Mouse (Mus musculus): Measurements from ENCODE around the gene Fbxl13. TPM values are rescaled to one million over a fixed set of nuclear protein-coding genes. Genes with fewer than 3 reads are reported as not detected.

Fbxl13 gene
- total RNA-seq, 2 experiments from 2014 or later = 0.16 to 0.30 TPM

DNA sequence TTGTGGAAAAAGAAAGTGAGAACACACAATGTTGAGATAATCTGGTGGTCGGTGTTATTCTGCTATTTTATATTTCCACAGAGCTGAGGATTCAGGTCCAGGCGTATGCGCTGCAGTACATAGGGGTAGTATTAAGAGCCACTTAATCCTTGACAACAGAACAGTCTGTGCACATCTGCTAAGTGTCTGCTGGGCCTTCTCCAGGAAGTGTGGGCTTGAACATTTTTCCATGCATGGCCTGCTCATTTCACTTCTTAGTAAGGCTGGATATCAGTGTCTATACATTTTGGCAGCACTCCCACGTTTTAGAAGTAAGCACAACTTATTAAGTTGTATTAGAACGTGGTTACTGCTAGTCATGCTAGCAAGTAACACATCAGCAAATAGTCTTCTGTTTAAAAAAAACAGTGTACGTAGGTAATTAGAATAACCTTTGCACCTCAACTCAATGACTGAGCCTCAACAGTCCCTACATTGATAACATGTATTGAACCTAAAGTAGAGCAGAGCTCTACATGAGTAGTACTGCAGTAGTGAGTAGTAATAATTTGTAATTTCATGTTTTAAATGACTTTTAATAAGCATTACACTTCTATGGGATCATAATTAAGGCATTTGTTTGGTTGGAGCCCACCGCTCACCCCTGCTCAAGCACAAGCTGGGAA, 205.9 kb downstream of the Fbxl13 start:
- intact Hi-C loops (cut with DNase I) = loop anchor here (10.0 kb wide), 1 partner anchor 295 kb away; the partner anchor contains the start of gene Pmpcb
- no peak for DNase-seq (ENCODE audit: low spot score in 2 of 2)

DNA sequence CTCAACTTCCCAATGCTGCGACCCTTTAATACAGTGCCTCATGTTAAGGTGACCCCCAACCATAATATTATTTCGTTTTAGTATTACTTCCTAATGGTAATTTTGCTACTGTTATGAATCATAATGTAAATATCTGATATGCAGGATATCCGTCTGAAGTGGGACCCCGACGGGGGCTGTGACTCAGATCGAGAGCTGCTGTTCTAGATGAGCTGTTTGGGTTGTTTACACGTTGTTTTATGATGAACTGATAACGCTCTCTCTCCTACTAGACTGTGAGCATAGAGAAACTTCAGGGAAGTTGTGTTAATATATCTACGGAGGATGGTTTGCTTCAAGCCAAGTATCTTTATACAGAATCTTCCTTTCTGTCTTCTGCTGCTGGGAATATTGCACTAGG, 207.0 kb downstream of the Fbxl13 start:
- intact Hi-C loops (cut with DNase I) = loop anchor here (10.0 kb wide), 1 partner anchor 296 kb away; the partner anchor contains the start of gene Pmpcb

GRCm38 (mm10) chr5:21436471-21436975, 208.9 kb downstream of the Fbxl13 start:
- no peak for DNase-seq (ENCODE audit: low spot score in 2 of 2)
- intact Hi-C loops (cut with DNase I) = loop anchor here (10.0 kb wide), 1 partner anchor 298 kb away; the partner anchor contains the start of gene Pmpcb

More for the DNA sequence above, 207.0 kb downstream of the Fbxl13 start:
- no peak for DNase-seq (ENCODE audit: low spot score in 2 of 2)

DNA sequence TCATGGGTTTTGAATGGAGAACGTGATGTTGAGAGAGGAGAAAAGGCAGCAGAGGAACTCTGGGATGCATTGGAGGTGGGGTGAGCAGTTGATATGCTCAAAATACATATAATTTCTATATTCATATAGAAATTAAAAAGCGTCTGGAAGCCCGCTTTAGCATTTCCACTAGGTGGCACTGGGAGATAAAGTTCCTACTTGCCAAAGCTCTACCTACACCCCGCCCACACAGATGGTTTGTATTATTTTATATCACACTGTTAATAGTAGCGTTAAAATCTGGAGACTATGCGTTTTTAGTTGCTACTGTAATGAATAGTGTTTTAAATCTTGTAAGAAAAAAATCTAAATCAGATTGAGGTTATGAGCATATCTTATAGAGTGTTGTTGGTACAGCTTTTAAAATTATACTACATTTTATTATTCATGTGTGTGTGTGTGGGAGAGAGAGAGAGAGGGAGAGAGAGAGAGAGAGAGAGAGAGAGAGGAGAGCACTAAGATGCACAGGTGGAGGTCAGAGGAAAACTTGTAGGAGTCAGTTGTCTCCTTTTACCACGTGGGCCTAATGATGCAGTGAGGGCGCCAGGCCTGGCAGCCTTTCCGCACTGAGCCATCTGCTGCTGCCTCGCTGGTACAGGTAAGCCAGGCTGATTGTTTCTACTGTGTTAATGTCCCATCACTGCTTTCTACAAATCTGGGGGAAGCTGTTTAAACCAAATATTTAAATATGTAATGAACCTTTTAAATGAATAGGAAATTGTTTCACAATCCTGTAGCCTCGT, 211.1 kb downstream of the Fbxl13 start:
- DNase-seq (ENCODE audit: low spot score in 2 of 2) = peak; percentile 45 to 65
- intact Hi-C loops (cut with DNase I) = loop anchor here (1.0 to 10.0 kb wide), 3 partner anchors 152 to 300 kb away; partner anchors contain the start of gene Pmpcb

Other genes with a start within 250 kb of the Fbxl13 start
- gene Ccdc146, start 221.0 kb downstream of the Fbxl13 start, total RNA-seq (2021) = under 1 TPM; 0.18 to 0.23 TPM
- gene Fam185a, start 220.7 kb downstream of the Fbxl13 start, total RNA-seq (2021) = 10 to 100 TPM; 11.8 to 13.3 TPM
- under 1 TPM; 0.25 to 0.34 TPM for gene Lrrc17, start 102.1 kb downstream of the Fbxl13 start, total RNA-seq (2021)
- gene Armc10, start 179 bp upstream of the Fbxl13 start, total RNA-seq (2021) = 10 to 100 TPM; 19.4 to 20.6 TPM
- gene Napepld, start 55.8 kb upstream of the Fbxl13 start, total RNA-seq (2021) = 10 to 100 TPM; 13.3 to 14.3 TPM
- gene Pmpcb, start 91.5 kb upstream of the Fbxl13 start, total RNA-seq (2021) = 10 to 100 TPM; 68.0 to 71.4 TPM
- 10 to 100 TPM; 29.6 to 34.9 TPM for gene Dnajc2, start 139.6 kb upstream of the Fbxl13 start, total RNA-seq (2021)
- gene Psmc2, start 139.6 kb upstream of the Fbxl13 start, total RNA-seq (2021) = 100 to 1,000 TPM; 108 to 118 TPM
- gene Slc26a5, start 220.0 kb upstream of the Fbxl13 start, total RNA-seq (2021) = under 1 TPM; 0.18 to 0.69 TPM